Comparison of ENCODE assay signal across 26 mouse cellular contexts in the genomic region with DNA sequence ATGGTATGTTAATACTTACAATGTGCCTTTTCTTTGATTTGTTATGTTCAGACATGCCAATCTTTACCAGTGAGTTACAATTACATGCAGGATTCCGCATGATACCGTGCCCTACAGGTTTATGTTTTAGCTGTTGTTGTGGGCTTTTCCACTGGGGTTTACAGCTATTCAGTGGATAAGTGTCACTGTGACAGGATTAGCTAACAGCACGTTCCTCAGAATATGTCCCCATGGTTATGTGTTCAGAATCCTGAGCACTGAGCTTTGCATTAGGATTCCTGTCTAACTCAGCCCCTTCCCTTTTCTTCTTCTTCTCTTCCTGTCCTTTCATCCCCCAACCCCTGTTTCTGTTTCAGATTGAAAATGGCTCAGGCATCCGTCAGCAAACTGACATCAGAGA. TPM values are rescaled to one million over a fixed set of nuclear protein-coding genes. Genes with fewer than 3 reads are reported as not detected.
A peak's percentile ranks its signal among the peaks of the same experiment; 100 is the strongest.
DNase-seq lines count a peak whose midpoint lies in the region; ATAC-seq and TF ChIP-seq lines count a peak whose summit lies in the region.
"Had no signal": no experiment of that assay in that cellular context is flagged by ENCODE, and none has a peak within 500 bp of the region (broad histone marks: within the 10 kb centered on the region; RNA-seq: fewer than 3 reads in every experiment).

No protein-coding gene starts in this region.

- H3K36me3 ChIP-seq in midbrain, embryonic 13.5 days: no peaks in the 10 kb centered on the region
- H3K36me3 ChIP-seq in midbrain, embryonic 10.5 days: no peaks in the 10 kb centered on the region
- H3K36me3 ChIP-seq in midbrain, embryonic 14.5 days (ENCODE audit: control insufficient read depth, insufficient read depth, low read length): no peaks in the 10 kb centered on the region
- no peaks in the 10 kb centered on the region for H3K36me3 ChIP-seq in midbrain, embryonic 16.5 days (ENCODE audit: control insufficient read depth, insufficient read depth, low read length)
- H3K36me3 ChIP-seq: embryonic facial prominence, embryonic 13.5 days; embryonic facial prominence, embryonic 15.5 days; forebrain, embryonic 10.5 days; forebrain, embryonic 12.5 days had no signal

- DNase-seq in midbrain, embryonic 10.5 days (ENCODE audit: low spot score): no peak
- peak; percentile 53 for DNase-seq in brain, embryonic 14.5 days (ENCODE audit: low read depth)
- DNase-seq in midbrain, embryonic 14.5 days: peak; percentile 64
- DNase-seq in cerebellum, postnatal 4 days (ENCODE audit: low spot score in 2 of 2): no peak
- no peak for DNase-seq in kidney, postnatal 14 days
- DNase-seq: adrenal gland, adult 2 months; adrenal gland, postnatal 10 days; adrenal gland, postnatal 25 days; cerebellum, adult 11-12 months; cerebellum, adult 2 months; cerebellum, adult 9-10 months; cerebellum, postnatal 10 days; cerebellum, postnatal 25 days; embryo, embryonic 11 days had no signal

- 33% methylated on average over 4 of the region's 4 CpGs for WGBS in midbrain, embryonic 13.5 days
- 72% methylated on average over 4 of the region's 4 CpGs for WGBS in midbrain, embryonic 10.5 days
- WGBS in midbrain, embryonic 14.5 days: 12% methylated on average over 4 of the region's 4 CpGs
- 22% methylated on average over 4 of the region's 4 CpGs for WGBS in midbrain, embryonic 16.5 days

- ATAC-seq in midbrain, embryonic 13.5 days: peak; percentile 79
- ATAC-seq in midbrain, embryonic 14.5 days (ENCODE audit: low FRiP score, low TSS enrichment): peak; percentile 58; the same call in 1 of the 2 replicates
- ATAC-seq in midbrain, embryonic 16.5 days: peak; percentile 83
- ATAC-seq in granulocyte monocyte progenitor cell, adult 5-6 weeks (replicated peaks; ENCODE audit: poor library complexity, severe bottlenecking): no peak
- ATAC-seq: forebrain, embryonic 14.5 days; forebrain, embryonic 16.5 days had no signal

- no peak overlapping the region for H3K4me2 ChIP-seq in midbrain, embryonic 13.5 days (replicated peaks)
- no peak overlapping the region for H3K4me2 ChIP-seq in midbrain, embryonic 14.5 days (ENCODE audit: low read length)
- H3K4me2 ChIP-seq in midbrain, embryonic 16.5 days (ENCODE audit: low read length): peak overlapping the region; percentile 23; the same call in 1 of the 2 replicates
- H3K4me2 ChIP-seq: embryonic facial prominence, embryonic 13.5 days; embryonic facial prominence, embryonic 15.5 days; forebrain, embryonic 12.5 days had no signal

- no peak for TF ChIP-seq POLR2A in brain, embryonic 14.5 days (IDR thresholded peaks at IDR 0.05; ENCODE audit: borderline replicate concordance, extremely low read depth, insufficient read depth, insufficient read length, poor library complexity, severe bottlenecking)

- H3K9ac ChIP-seq in midbrain, embryonic 13.5 days (replicated peaks): no peak overlapping the region
- H3K9ac ChIP-seq in midbrain, embryonic 14.5 days (replicated peaks; ENCODE audit: low read length): no peak overlapping the region
- H3K9ac ChIP-seq in midbrain, embryonic 16.5 days (ENCODE audit: low read depth, low read length): peak overlapping the region; percentile 31; the same call in 1 of the 2 replicates
- H3K9ac ChIP-seq: embryonic facial prominence, embryonic 13.5 days; embryonic facial prominence, embryonic 15.5 days; forebrain, embryonic 12.5 days had no signal

- TF ChIP-seq CTCF in brain, embryonic 14.5 days (IDR thresholded peaks at IDR 0.05; ENCODE audit: borderline replicate concordance, extremely low read depth, insufficient read depth, insufficient read length): no peak

- no peaks in the 10 kb centered on the region for H3K27me3 ChIP-seq in midbrain, embryonic 13.5 days
- no peaks in the 10 kb centered on the region for H3K27me3 ChIP-seq in midbrain, embryonic 10.5 days (ENCODE audit: low read depth, poor library complexity, severe bottlenecking)
- no peaks in the 10 kb centered on the region for H3K27me3 ChIP-seq in midbrain, embryonic 14.5 days (ENCODE audit: control insufficient read depth, insufficient read depth, low read length)
- H3K27me3 ChIP-seq in midbrain, embryonic 16.5 days (ENCODE audit: control insufficient read depth, insufficient read depth, low read depth, low read length): no peaks in the 10 kb centered on the region
- H3K27me3 ChIP-seq: embryonic facial prominence, embryonic 15.5 days; forebrain, embryonic 12.5 days had no signal

- H3K9me3 ChIP-seq in midbrain, embryonic 13.5 days: no peaks in the 10 kb centered on the region
- H3K9me3 ChIP-seq in midbrain, embryonic 10.5 days (replicated peaks): no peaks in the 10 kb centered on the region
- H3K9me3 ChIP-seq in midbrain, embryonic 14.5 days (ENCODE audit: control insufficient read depth, low read length): no peaks in the 10 kb centered on the region
- no peaks in the 10 kb centered on the region for H3K9me3 ChIP-seq in midbrain, embryonic 16.5 days (replicated peaks; ENCODE audit: control insufficient read depth, low read length, poor library complexity, severe bottlenecking)
- H3K9me3 ChIP-seq: embryonic facial prominence, embryonic 13.5 days; embryonic facial prominence, embryonic 15.5 days; forebrain, embryonic 10.5 days; forebrain, embryonic 12.5 days had no signal

- no peak overlapping the region for H3K27ac ChIP-seq in midbrain, embryonic 13.5 days
- H3K27ac ChIP-seq in midbrain, embryonic 10.5 days (replicated peaks): no peak overlapping the region
- H3K27ac ChIP-seq in midbrain, embryonic 14.5 days (replicated peaks; ENCODE audit: low read depth, low read length): 0 out of 2 replicates have a peak overlapping the region, but pooled peaks have one; percentile 26
- peak overlapping the region; percentile 37; the same call in 1 of the 2 replicates for H3K27ac ChIP-seq in midbrain, embryonic 16.5 days (ENCODE audit: low read length)
- H3K27ac ChIP-seq: embryonic facial prominence, embryonic 13.5 days; embryonic facial prominence, embryonic 15.5 days; forebrain, embryonic 10.5 days; forebrain, embryonic 12.5 days had no signal

- H3K4me3 ChIP-seq in midbrain, embryonic 13.5 days (replicated peaks): no peak overlapping the region
- no peak overlapping the region for H3K4me3 ChIP-seq in midbrain, embryonic 10.5 days
- no peak overlapping the region for H3K4me3 ChIP-seq in midbrain, embryonic 14.5 days (replicated peaks; ENCODE audit: low read depth, low read length)
- H3K4me3 ChIP-seq in midbrain, embryonic 16.5 days (ENCODE audit: low read depth, low read length): no peak overlapping the region
- H3K4me3 ChIP-seq: embryonic facial prominence, embryonic 13.5 days; embryonic facial prominence, embryonic 15.5 days; erythroblast, embryonic 14.5 days; forebrain, embryonic 10.5 days; forebrain, embryonic 12.5 days had no signal

- H3K4me1 ChIP-seq in midbrain, embryonic 13.5 days (replicated peaks): 0 out of 2 replicates have a peak, but pooled peaks cover 2% of the 10 kb centered on the region
- peaks cover 4% of the 10 kb centered on the region; the same call in 1 of the 2 replicates for H3K4me1 ChIP-seq in midbrain, embryonic 10.5 days
- H3K4me1 ChIP-seq in midbrain, embryonic 14.5 days (ENCODE audit: control insufficient read depth, insufficient read depth, low read length): no peaks in the 10 kb centered on the region
- 0 out of 2 replicates have a peak, but pooled peaks cover 3% of the 10 kb centered on the region for H3K4me1 ChIP-seq in midbrain, embryonic 16.5 days (ENCODE audit: control insufficient read depth, insufficient read depth, low read length)
- H3K4me1 ChIP-seq: embryonic facial prominence, embryonic 15.5 days; forebrain, embryonic 10.5 days; forebrain, embryonic 12.5 days had no signal

RNA-seq across cellular contexts. Expression of a gene that starts 50.9 kb away (rescaled TPM):
- polyA plus RNA-seq in midbrain, embryonic 13.5 days (2015; fragmentation: Nextera tagmentation; extraction: Ambion mirVana): 0.63 and 0.77 TPM in 2 replicates
- polyA plus RNA-seq in midbrain, embryonic 10.5 days (2016; fragmentation: Nextera tagmentation; extraction: Ambion mirVana): 0.30 TPM in 2 replicates
- 1.4 and 3.1 TPM in 2 replicates for polyA plus RNA-seq in brain, embryonic 14.5 days (2012; rRNA removed)
- 1.5 and 1.8 TPM in 2 replicates for polyA plus RNA-seq in midbrain, embryonic 14.5 days (2014; fragmentation: Nextera tagmentation; extraction: Ambion mirVana)
- polyA plus RNA-seq in midbrain, embryonic 16.5 days (2015; fragmentation: Nextera tagmentation; extraction: Ambion mirVana): 0.82 and 1.1 TPM in 2 replicates
- not detected in 2 replicates for total RNA-seq in granulocyte monocyte progenitor cell, adult 5-6 weeks (2014; fragmentation: Nextera tagmentation)
- not detected in 2 replicates for total RNA-seq in granulocyte monocyte progenitor cell, adult 5-6 weeks (2017)
- total RNA-seq: common myeloid progenitor, adult 5-6 weeks; MEL had no signal
- polyA plus RNA-seq: adrenal gland, adult 2 months; erythroblast, embryonic 14.5 days had no signal

Comparison
In these comparisons a context has a peak if more than half of its experiments do, and no peak if none do; other contexts are left out.
1. H3K27ac ChIP-seq: peak in midbrain, embryonic 14.5 days (single experiment) and midbrain, embryonic 16.5 days (single experiment); none in midbrain, embryonic 13.5 days (single experiment) and midbrain, embryonic 10.5 days (single experiment).
2. DNase-seq: peak in brain, embryonic 14.5 days (single experiment) and midbrain, embryonic 14.5 days (single experiment); none in midbrain, embryonic 10.5 days (single experiment), cerebellum, postnatal 4 days (0 of 2) and kidney, postnatal 14 days (single experiment).